Mouse (Mus musculus) intestine, embryonic 14.5 days (tissue): ENCODE data around the gene Polr3b. TPM values are rescaled to one million over a fixed set of nuclear protein-coding genes. Genes with fewer than 3 reads are reported as not detected.
A peak's percentile ranks its signal among the peaks of the same experiment; 100 is the strongest.

Experiments used
- ATAC-seq: fragments of 200-750 bp; cut with Nextera tagmentation; replicated peaks from 2 replicates; pipeline ENCODE4 v1.8.0; 2017; ENCODE audit warnings: low read depth, moderate number of reproducible peaks, moderate TSS enrichment, moderate library complexity; ENCODE audit not compliant: low FRiP score, low TSS enrichment
- DNase-seq: peaks from one replicate; pipeline ENCODE4 v3.0.0-alpha.2; 2018; ENCODE audit warnings: low spot score
- H3K27ac ChIP-seq: fragments of 300-500 bp; sonication (generic); 2 replicates; pipeline ENCODE4 v1.5.1; 2014; ENCODE audit warnings: low read depth, mild to moderate bottlenecking, control low read depth
- H3K27me3 ChIP-seq: fragments of 300-500 bp; sonication (generic); replicated peaks from 2 replicates; pipeline ENCODE4 v1.6.1; 2014; ENCODE audit warnings: low read length, control low read depth; ENCODE audit not compliant: control insufficient read depth, insufficient read depth
- H3K36me3 ChIP-seq: fragments of 300-500 bp; sonication (generic); 2 replicates; pipeline ENCODE4 v1.6.1; 2014; ENCODE audit warnings: low read length, control low read depth; ENCODE audit not compliant: control insufficient read depth, insufficient read depth
- H3K4me1 ChIP-seq: fragments of 300-500 bp; sonication (generic); replicated peaks from 2 replicates; pipeline ENCODE4 v1.6.1; 2014; ENCODE audit warnings: low read length, control low read depth, mixed read lengths; ENCODE audit not compliant: control insufficient read depth, insufficient read depth
- H3K4me2 ChIP-seq: fragments of 300-500 bp; sonication (generic); 2 replicates; pipeline ENCODE4 v1.6.1; 2014; ENCODE audit warnings: low read length
- H3K4me3 ChIP-seq: fragments of 300-500 bp; sonication (generic); 2 replicates; pipeline ENCODE4 v1.5.1; 2014; ENCODE audit warnings: low read depth, low read length, control low read depth, mixed read lengths
- H3K9ac ChIP-seq: fragments of 300-500 bp; sonication (generic); 2 replicates; pipeline ENCODE4 v1.6.1; 2014; ENCODE audit warnings: mild to moderate bottlenecking, low read length
- H3K9me3 ChIP-seq: fragments of 300-500 bp; sonication (generic); 2 replicates; pipeline ENCODE4 v1.6.1; 2016; ENCODE audit warnings: low read length, control low read depth; ENCODE audit not compliant: control insufficient read depth
- WGBS: fragments of 180-500 bp; shearing (Covaris S2); extraction: QIAGEN DNeasy Blood & Tissue Kit; methylation state at CpG from one replicate; pipeline ENCODE4 v1.1.7; 2014; 5-methylcytosine and 5-hydroxymethylcytosine counted together
- polyA plus RNA-seq: library from polyadenylated mRNA; unstranded; fragments of >200 nt; fragmentation: Nextera tagmentation; extraction: Ambion mirVana; gene quantifications from 2 replicates; pipeline ENCODE4 v1.2.1, GENCODE M21; 2014

The Polr3b gene
- 14.6 and 16.0 TPM in 2 replicates for polyA plus RNA-seq

- Histone ChIP-seq H3K4me3 (peak within 1 kb of the TSS; percentile 76), H3K36me3 (no peaks in the 10 kb centered on the region), H3K27me3 (no peaks in the 10 kb centered on the region), H3K9me3 (no peaks in the 10 kb centered on the region), H3K27ac (peak within 1 kb of the TSS; percentile 95), H3K4me1 (peaks cover 9% of the 10 kb centered on the region; the same call in 1 of the 2 replicates), H3K9ac (peak within 1 kb of the TSS; percentile 59), H3K4me2 (peak within 1 kb of the TSS; percentile 84)
- peak; percentile 97 for ATAC-seq
- WGBS, result 7% methylated on average over 53 of the region's 53 CpGs
- peak; percentile 96 for DNase-seq
These were observed at the start of gene Polr3b for GRCm38 (mm10) chr10:84621826-84622790. Polr3b (plus strand) TSS chr10:84622292.

- Histone ChIP-seq H3K9ac (no peak overlapping the region), H3K4me1 (no peaks in the 10 kb centered on the region; the same call in 1 of the 2 replicates), H3K36me3 (no peaks in the 10 kb centered on the region), H3K9me3 (no peaks in the 10 kb centered on the region), H3K27ac (no peak overlapping the region), H3K4me3 (no peak overlapping the region), H3K4me2 (no peak overlapping the region), H3K27me3 (0 out of 2 replicates have a peak, but pooled peaks cover under 1% of the 10 kb centered on the region)
- 67% methylated on average over 5 of the region's 5 CpGs for WGBS
- DNase-seq (no peak), ATAC-seq (no peak)
These were observed 48.2 kb upstream of the Polr3b start for GRCm38 (mm10) chr10:84573671-84574420.

- DNase-seq, result no peak
- WGBS, result under 1% methylated on average over 14 of the region's 14 CpGs
- Histone ChIP-seq H3K4me2 (peak overlapping the region; percentile 93), H3K9ac (no peak overlapping the region), H3K4me1 (no peaks in the 10 kb centered on the region; the same call in 1 of the 2 replicates), H3K36me3 (no peaks in the 10 kb centered on the region), H3K27me3 (0 out of 2 replicates have a peak, but pooled peaks cover 2% of the 10 kb centered on the region), H3K9me3 (no peaks in the 10 kb centered on the region), H3K27ac (no peak overlapping the region), H3K4me3 (peak overlapping the region; percentile 80)
- peak; percentile 80 for ATAC-seq
These were observed 46.1 kb upstream of the Polr3b start for GRCm38 (mm10) chr10:84576029-84576394.

- peak; percentile 99 for ATAC-seq
These were observed 45.6 kb upstream of the Polr3b start, which contains the start of gene Tcp11l2 for GRCm38 (mm10) chr10:84576395-84577070. Tcp11l2 (plus strand) TSS chr10:84576626.

GRCm38 (mm10) chr10:84577071-84577727 lies 44.9 kb upstream of the Polr3b start:
- H3K4me2 ChIP-seq, result peak overlapping the region; percentile 93
- no peaks in the 10 kb centered on the region; the same call in 1 of the 2 replicates for H3K4me1 ChIP-seq
- H3K4me3 ChIP-seq, result peak overlapping the region; percentile 80
- peak; percentile 87 for DNase-seq
- no peaks in the 10 kb centered on the region for H3K9me3 ChIP-seq
- peak overlapping the region; percentile 62 for H3K9ac ChIP-seq
- WGBS, result 2% methylated on average over 38 of the region's 38 CpGs
- peak overlapping the region; percentile 78 for H3K27ac ChIP-seq
- H3K36me3 ChIP-seq, result no peaks in the 10 kb centered on the region
- H3K27me3 ChIP-seq, result 0 out of 2 replicates have a peak, but pooled peaks cover 2% of the 10 kb centered on the region
- ATAC-seq, result peak; percentile 38

More at GRCm38 (mm10) chr10:84576395-84577070, 45.6 kb upstream of the Polr3b start, which contains the start of gene Tcp11l2:
- Histone ChIP-seq H3K4me1 (no peaks in the 10 kb centered on the region; the same call in 1 of the 2 replicates), H3K4me3 (peak within 1 kb of the TSS; percentile 80), H3K9ac (peak within 1 kb of the TSS; percentile 62), H3K27ac (peak within 1 kb of the TSS; percentile 78), H3K4me2 (peak within 1 kb of the TSS; percentile 93), H3K9me3 (no peaks in the 10 kb centered on the region), H3K27me3 (0 out of 2 replicates have a peak, but pooled peaks cover 2% of the 10 kb centered on the region), H3K36me3 (no peaks in the 10 kb centered on the region)
- peak; percentile 97 for DNase-seq
- under 1% methylated on average over 46 of the region's 46 CpGs for WGBS

- WGBS, result 76% methylated on average over 10 of the region's 10 CpGs
- no peaks in the 10 kb centered on the region for H3K36me3 ChIP-seq
- no peak overlapping the region for H3K4me3 ChIP-seq
- no peaks in the 10 kb centered on the region; the same call in 1 of the 2 replicates for H3K4me1 ChIP-seq
- H3K4me2 ChIP-seq, result no peak overlapping the region
- no peak overlapping the region for H3K27ac ChIP-seq
- ATAC-seq (no peak), DNase-seq (no peak)
- 0 out of 2 replicates have a peak, but pooled peaks cover 2% of the 10 kb centered on the region for H3K27me3 ChIP-seq
- H3K9ac ChIP-seq, result no peak overlapping the region
- no peaks in the 10 kb centered on the region for H3K9me3 ChIP-seq
These were observed 43.4 kb upstream of the Polr3b start for GRCm38 (mm10) chr10:84578738-84579137.

GRCm38 (mm10) chr10:84579527-84579926 lies 42.6 kb upstream of the Polr3b start:
- Histone ChIP-seq H3K4me3 (no peak overlapping the region), H3K27ac (no peak overlapping the region), H3K36me3 (no peaks in the 10 kb centered on the region), H3K27me3 (0 out of 2 replicates have a peak, but pooled peaks cover 2% of the 10 kb centered on the region), H3K9me3 (no peaks in the 10 kb centered on the region), H3K4me1 (no peaks in the 10 kb centered on the region; the same call in 1 of the 2 replicates), H3K4me2 (no peak overlapping the region), H3K9ac (no peak overlapping the region)
- ATAC-seq (no peak), DNase-seq (no peak)
- WGBS, result 62% methylated on average over 2 of the region's 2 CpGs
